Mouse (Mus musculus) stomach, embryonic 14.5 days (tissue): ENCODE measurements around the gene Hist1h2bl. TPM values are rescaled to one million over a fixed set of nuclear protein-coding genes. Genes with fewer than 3 reads are reported as not detected.

Experiments used
- ATAC-seq: fragments of 200-750 bp; cut with Nextera tagmentation; 2 replicates; pipeline ENCODE4 v1.8.0; 2017; ENCODE audit warnings: low read depth, moderate TSS enrichment; ENCODE audit not compliant: insufficient number of reproducible peaks, insufficient read depth, low FRiP score
- H3K27ac ChIP-seq: fragments of 300-500 bp; sonication (generic); 2 replicates; pipeline ENCODE4 v1.5.1; 2014; ENCODE audit warnings: mild to moderate bottlenecking, low read length, moderate library complexity, mixed read lengths
- H3K27me3 ChIP-seq: fragments of 300-500 bp; sonication (generic); 2 replicates; pipeline ENCODE4 v1.6.1; 2014; ENCODE audit warnings: low read length, control low read depth, mixed read lengths; ENCODE audit not compliant: control insufficient read depth, insufficient read depth
- H3K36me3 ChIP-seq: fragments of 300-500 bp; sonication (generic); 2 replicates; pipeline ENCODE4 v1.6.1; 2014; ENCODE audit warnings: mild to moderate bottlenecking, control low read depth, low read length, moderate library complexity, mixed read lengths; ENCODE audit not compliant: control insufficient read depth, insufficient read depth
- H3K4me1 ChIP-seq: fragments of 300-500 bp; sonication (generic); 2 replicates; pipeline ENCODE4 v1.6.1; 2014; ENCODE audit warnings: low read length, control low read depth, mixed read lengths; ENCODE audit not compliant: control insufficient read depth, insufficient read depth
- H3K4me2 ChIP-seq: fragments of 300-500 bp; sonication (generic); replicated peaks from 2 replicates; pipeline ENCODE4 v1.6.1; 2014; ENCODE audit warnings: low read depth, low read length, control low read depth
- H3K4me3 ChIP-seq: fragments of 300-500 bp; sonication (generic); 2 replicates; pipeline ENCODE4 v1.5.1; 2014; ENCODE audit warnings: low read depth, low read length, control low read depth
- H3K9ac ChIP-seq: fragments of 300-500 bp; sonication (generic); replicated peaks from 2 replicates; pipeline ENCODE4 v1.6.1; 2014; ENCODE audit warnings: low read depth, mild to moderate bottlenecking, control low read depth, low read length, moderate library complexity, mixed read lengths
- H3K9me3 ChIP-seq: fragments of 300-500 bp; sonication (generic); 2 replicates; pipeline ENCODE4 v1.6.1; 2016; ENCODE audit warnings: low read depth, low read length, control low read depth; ENCODE audit not compliant: control insufficient read depth
- WGBS: fragments of 180-500 bp; shearing (Covaris S2); extraction: QIAGEN DNeasy Blood & Tissue Kit; methylation state at CpG from one replicate; pipeline ENCODE4 v1.1.7; 2014; 5-methylcytosine and 5-hydroxymethylcytosine counted together
- microRNA-seq: library from miRNA; unstranded; fragments of <30 nt; microRNA quantifications from one replicate; pipeline ENCODE4, GENCODE M21; 2016
- polyA plus RNA-seq: library from polyadenylated mRNA; unstranded; fragments of >200 nt; fragmentation: Nextera tagmentation; extraction: Ambion mirVana; gene quantifications from 2 replicates; pipeline ENCODE4 v1.2.1, GENCODE M21; 2014

Hist1h2bl gene
- polyA plus RNA-seq, 1 experiment from 2014 or later: 4.3 TPM

GRCm38 (mm10) chr13:21706669-21707068 is 9.3 kb downstream of the Hist1h2bl start:
- Histone ChIP-seq H3K9ac (no peak overlapping the region), H3K4me3 (no peak overlapping the region), H3K9me3 (no peaks in the 10 kb centered on the region), H3K4me1 (no peaks in the 10 kb centered on the region), H3K4me2 (no peak overlapping the region), H3K27me3 (no peaks in the 10 kb centered on the region), H3K36me3 (no peaks in the 10 kb centered on the region), H3K27ac (no peak overlapping the region)
- no peak for ATAC-seq
- 73% methylated on average over 4 of the region's 4 CpGs for WGBS

- no peak for ATAC-seq
- no peak within 1 kb of the TSS for H3K27ac ChIP-seq
- H3K9me3 ChIP-seq: no peaks in the 10 kb centered on the region
- no peak within 1 kb of the TSS for H3K9ac ChIP-seq
- no peak within 1 kb of the TSS for H3K4me2 ChIP-seq
- H3K4me3 ChIP-seq: no peak within 1 kb of the TSS
- no peaks in the 10 kb centered on the region for H3K4me1 ChIP-seq
- H3K27me3 ChIP-seq: no peaks in the 10 kb centered on the region
- no peaks in the 10 kb centered on the region for H3K36me3 ChIP-seq
These were observed 18.1 kb downstream of the Hist1h2bl start, which contains the start of gene Olfr1359 for GRCm38 (mm10) chr13:21697811-21698210. Gene Olfr1359, plus strand, starts transcription at chr13:21698111.

- Histone ChIP-seq H3K4me1 (no peaks in the 10 kb centered on the region), H3K4me2 (no peak within 1 kb of the TSS), H3K4me3 (no peak within 1 kb of the TSS), H3K27me3 (no peaks in the 10 kb centered on the region), H3K36me3 (no peaks in the 10 kb centered on the region), H3K9me3 (no peaks in the 10 kb centered on the region), H3K27ac (no peak within 1 kb of the TSS), H3K9ac (no peak within 1 kb of the TSS)
- no peak for ATAC-seq
- WGBS: 80% methylated on average over 2 of the region's 2 CpGs
These were observed 38.6 kb downstream of the Hist1h2bl start, which contains the start of gene Olfr1360 for GRCm38 (mm10) chr13:21677305-21677704. Gene Olfr1360, minus strand, starts transcription at chr13:21677405.

Small RNAs within 50 kb of the gene (microRNA-seq; reads per million reads assigned to microRNA genes)
- not detected for gene Gm44357
- not detected for gene Gm44367
- not detected for gene Gm44454

Other genes starting within 250 kb of the Hist1h2bl start
- gene Nkapl, start 247.6 kb downstream of the Hist1h2bl start, polyA plus RNA-seq: 2.7 and 2.8 TPM in 2 replicates
- 2.9 TPM in 2 replicates for gene Zkscan4, start 237.2 kb downstream of the Hist1h2bl start, polyA plus RNA-seq
- not detected in 2 replicates for gene Gm10065, start 236.7 kb downstream of the Hist1h2bl start, polyA plus RNA-seq
- gene AK157302, start 220.9 kb downstream of the Hist1h2bl start, polyA plus RNA-seq: 0.17 and 0.34 TPM in 2 replicates
- 6.7 and 7.5 TPM in 2 replicates for gene Gm11273, start 214.7 kb downstream of the Hist1h2bl start, polyA plus RNA-seq
- 11.5 and 11.6 TPM in 2 replicates for gene Zkscan8, start 185.0 kb downstream of the Hist1h2bl start, polyA plus RNA-seq
- 0.07 and 0.28 TPM in 2 replicates for gene Olfr1366, start 173.3 kb downstream of the Hist1h2bl start, polyA plus RNA-seq
- gene Olfr1535, start 156.2 kb downstream of the Hist1h2bl start, polyA plus RNA-seq: 0.06 TPM in 1 of 2 replicates, not detected in the other
- not detected in 2 replicates for gene Olfr1364, start 134.4 kb downstream of the Hist1h2bl start, polyA plus RNA-seq
- gene Olfr1362, start 102.1 kb downstream of the Hist1h2bl start, polyA plus RNA-seq: not detected in 2 replicates
- gene Olfr11, start 73.6 kb downstream of the Hist1h2bl start, polyA plus RNA-seq: not detected in 2 replicates
- gene Olfr1361, start 52.8 kb downstream of the Hist1h2bl start, polyA plus RNA-seq: not detected in 2 replicates
- gene Olfr1360, start 38.7 kb downstream of the Hist1h2bl start, polyA plus RNA-seq: not detected in 2 replicates
- gene Olfr1359, start 18.0 kb downstream of the Hist1h2bl start, polyA plus RNA-seq: not detected in 2 replicates
- 8.8 and 36.0 TPM in 2 replicates for gene Hist1h2ai, start 279 bp upstream of the Hist1h2bl start, polyA plus RNA-seq
- gene Hist1h3h, start 1.5 kb upstream of the Hist1h2bl start, polyA plus RNA-seq: 9.0 and 13.1 TPM in 2 replicates
- 3.1 TPM in 2 replicates for gene Hist1h2bm, start 5.9 kb upstream of the Hist1h2bl start, polyA plus RNA-seq
- gene Hist1h4j, start 18.9 kb upstream of the Hist1h2bl start, polyA plus RNA-seq: 4.1 and 4.5 TPM in 2 replicates
- 10.9 and 13.1 TPM in 2 replicates for gene Hist1h4k, start 34.4 kb upstream of the Hist1h2bl start, polyA plus RNA-seq
- gene Hist1h2ak, start 37.7 kb upstream of the Hist1h2bl start, polyA plus RNA-seq: 10.1 and 13.3 TPM in 2 replicates
- gene Hist1h2bn, start 38.0 kb upstream of the Hist1h2bl start, polyA plus RNA-seq: 3.1 and 5.0 TPM in 2 replicates
- 14.8 and 20.1 TPM in 2 replicates for gene Hist1h1b, start 64.5 kb upstream of the Hist1h2bl start, polyA plus RNA-seq
- gene Hist1h3i, start 67.2 kb upstream of the Hist1h2bl start, polyA plus RNA-seq: 166 and 187 TPM in 2 replicates
- 11.4 TPM in 1 of 2 replicates, not detected in the other for gene Hist1h2an, start 71.1 kb upstream of the Hist1h2bl start, polyA plus RNA-seq
- gene Hist1h2bp, start 71.3 kb upstream of the Hist1h2bl start, polyA plus RNA-seq: 1.4 and 1.8 TPM in 2 replicates
- gene Hist1h2bq, start 94.1 kb upstream of the Hist1h2bl start, polyA plus RNA-seq: 17.5 and 19.7 TPM in 2 replicates
- not detected in 2 replicates for gene Hist1h2ao, start 94.3 kb upstream of the Hist1h2bl start, polyA plus RNA-seq
- not detected in 2 replicates for gene Hist1h4m, start 95.6 kb upstream of the Hist1h2bl start, polyA plus RNA-seq
- 18.2 and 28.4 TPM in 2 replicates for gene Hist1h4n, start 116.1 kb upstream of the Hist1h2bl start, polyA plus RNA-seq
- gene Hist1h2ap, start 117.4 kb upstream of the Hist1h2bl start, polyA plus RNA-seq: 3,565 and 4,516 TPM in 2 replicates
- gene Hist1h2br, start 117.6 kb upstream of the Hist1h2bl start, polyA plus RNA-seq: 24.3 and 25.5 TPM in 2 replicates
- 16.5 and 16.8 TPM in 2 replicates for gene Zfp184, start 229.0 kb upstream of the Hist1h2bl start, polyA plus RNA-seq